Mouse (Mus musculus) spleen, adult 12 weeks (tissue): ENCODE measurements around the gene Antxrl.

Experiments used
- DNase-seq: peaks from one replicate; pipeline ENCODE4 v3.0.0; 2022; ENCODE audit warnings: low spot score

The Antxrl gene

GRCm38 (mm10) chr14:34103855-34104254, 51.3 kb downstream of the Antxrl start:
- no peak for DNase-seq

- no peak for DNase-seq
Measured at GRCm38 (mm10) chr14:34104892-34105291, 52.4 kb downstream of the Antxrl start.

- no peak for DNase-seq
Measured at GRCm38 (mm10) chr14:34106389-34107062, 54.0 kb downstream of the Antxrl start.

GRCm38 (mm10) chr14:34107594-34107993, 55.1 kb downstream of the Antxrl start:
- DNase-seq, result no peak

GRCm38 (mm10) chr14:34114311-34114710, 61.8 kb downstream of the Antxrl start:
- no peak for DNase-seq

GRCm38 (mm10) chr14:34119046-34119723, 66.7 kb downstream of the Antxrl start:
- no peak for DNase-seq

- no peak for DNase-seq
Measured at GRCm38 (mm10) chr14:34120016-34120910, 67.8 kb downstream of the Antxrl start.

GRCm38 (mm10) chr14:34120923-34121351, 68.4 kb downstream of the Antxrl start:
- no peak for DNase-seq

- no peak for DNase-seq
Measured at GRCm38 (mm10) chr14:34121691-34122090, 69.2 kb downstream of the Antxrl start.
